Mouse (Mus musculus) inflammation-experienced regulatory T-cells, adult 16 weeks (primary cell): Measurements from ENCODE around the gene Zbtb2. TPM values are rescaled to one million over a fixed set of nuclear protein-coding genes. Genes with fewer than 3 reads are reported as not detected.

ENCODE experiments used
- polyA plus RNA-seq: library from polyadenylated mRNA; unstranded; fragments of 100-300 nt; shearing (Covaris generic); gene quantifications from one replicate; pipeline ENCODE4 v1.2.1, GENCODE M21; 2017

Zbtb2 gene
- polyA plus RNA-seq: 25.2 TPM

DNA sequence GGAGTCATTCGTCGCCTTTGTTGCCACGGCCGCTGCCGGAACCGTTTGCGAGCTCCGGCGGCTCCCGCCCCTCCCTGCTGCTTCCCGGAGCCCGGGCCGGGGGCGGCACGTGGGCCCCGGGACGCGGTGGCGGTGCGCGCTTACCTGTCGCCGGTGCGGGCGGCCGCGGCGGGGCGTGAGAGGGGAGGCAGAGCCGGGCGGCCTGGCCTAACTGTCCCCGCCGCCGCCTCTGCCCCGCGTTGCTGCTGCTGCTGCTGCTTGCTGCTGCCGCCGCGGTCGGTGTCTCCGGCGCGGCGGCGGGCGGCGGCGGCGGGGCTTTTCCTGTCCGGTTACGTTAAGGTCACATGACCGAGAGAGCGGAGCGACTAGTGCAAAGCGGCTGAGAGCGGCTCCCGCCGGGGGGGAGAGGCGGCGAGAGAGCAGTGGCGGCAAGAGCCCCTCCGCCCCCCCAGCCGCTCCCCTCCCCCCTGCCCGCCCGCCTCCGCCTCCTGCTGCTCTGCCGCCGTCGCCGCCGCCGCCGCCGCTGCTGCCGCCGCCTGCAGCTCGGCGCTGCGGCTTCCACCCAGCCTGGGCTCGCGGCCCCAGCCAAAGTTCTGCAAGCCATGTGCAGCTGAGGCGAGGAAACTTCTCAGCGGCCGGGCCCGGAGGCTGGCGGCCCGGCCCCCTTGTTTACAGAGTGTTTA lies at the start of gene Zbtb2:
Gene Zbtb2 (minus strand): TSS at position 408 of the 683 bp plus-strand sequence.

DNA sequence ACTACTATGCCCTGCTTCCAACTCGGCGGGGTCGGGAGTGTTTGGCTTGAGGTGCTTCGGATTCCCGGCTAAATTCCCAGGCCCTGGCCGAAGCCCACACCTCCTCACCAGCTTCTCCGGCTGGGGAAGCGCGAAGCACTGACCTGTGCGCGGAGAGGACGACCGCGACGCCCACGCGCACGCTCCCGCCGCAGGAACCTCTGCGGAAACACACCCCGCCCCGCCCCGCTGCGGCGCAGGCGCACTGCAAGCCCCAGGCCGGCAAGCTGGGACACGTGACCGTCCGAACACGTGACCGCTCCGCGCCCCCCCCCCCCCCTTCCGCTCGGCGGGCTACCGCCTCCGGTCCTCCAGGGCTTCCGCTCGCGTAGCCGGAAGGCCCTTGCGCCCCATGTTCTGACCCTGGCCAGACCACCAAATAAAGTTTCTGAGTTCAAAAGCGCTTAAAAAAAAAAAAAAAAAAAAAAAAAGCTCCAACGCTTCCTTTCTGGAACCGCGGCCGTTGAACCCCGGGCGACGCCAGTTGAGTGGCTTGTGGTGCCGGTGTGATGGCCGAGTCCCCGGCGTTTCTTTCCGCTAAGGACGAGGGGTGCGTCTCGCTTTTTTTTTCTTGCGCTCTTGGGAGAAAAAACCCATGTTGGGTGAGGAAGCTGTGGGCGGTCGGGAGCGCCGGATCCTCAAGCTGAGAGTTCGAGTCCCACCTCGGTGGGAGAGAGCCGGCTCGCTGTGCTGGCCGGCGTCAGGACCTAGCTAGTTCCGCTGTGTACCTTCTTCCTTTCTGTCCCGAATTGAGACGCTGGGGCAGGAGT lies 44.4 kb upstream of the Zbtb2 start, which contains the start of the genes Rmnd1 and Armt1:
Gene Rmnd1 (minus strand): TSS at position 266 of the 809 bp plus-strand sequence.
Gene Armt1 (plus strand): TSS at position 345 of the 809 bp plus-strand sequence.

Other genes with a start within 250 kb of the Zbtb2 start
- gene Akap12, start 121.7 kb downstream of the Zbtb2 start, polyA plus RNA-seq: 10.8 TPM
- 67.2 TPM for gene Rmnd1, start 44.3 kb upstream of the Zbtb2 start, polyA plus RNA-seq
- gene Armt1, start 44.4 kb upstream of the Zbtb2 start, polyA plus RNA-seq: 35.9 TPM
- gene Ccdc170, start 94.4 kb upstream of the Zbtb2 start, polyA plus RNA-seq: not detected
- 2.8 TPM for gene Esr1, start 223.5 kb upstream of the Zbtb2 start, polyA plus RNA-seq